Mouse (Mus musculus): ENCODE measurements around the gene Car12. TPM values are rescaled to one million over a fixed set of nuclear protein-coding genes. Genes with fewer than 3 reads are reported as not detected.

Car12 gene
- total RNA-seq, 4 experiments from 2014 or later: not detected

DNA sequence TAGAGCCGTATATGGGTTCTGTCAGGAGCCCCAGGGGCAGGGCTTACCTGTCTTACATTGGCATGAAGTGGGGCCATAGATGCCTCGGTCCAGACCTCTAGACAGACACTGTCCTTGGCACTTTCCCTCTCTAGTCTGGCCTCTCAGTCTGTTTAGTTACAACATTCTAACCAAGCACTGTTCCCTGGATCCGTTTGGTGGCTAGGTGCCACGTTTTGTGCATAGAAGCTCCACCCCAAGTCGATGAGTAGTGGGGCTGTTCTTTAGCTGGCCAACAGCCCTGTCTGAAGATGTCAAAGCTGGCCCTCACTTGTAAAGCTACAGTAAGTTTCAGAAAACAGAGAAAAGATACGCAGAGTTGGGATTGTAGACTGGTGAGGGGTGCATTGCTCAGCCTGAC, 2.9 kb upstream of the Car12 start:
- DNase-seq (ENCODE audit: low spot score): no peak

GRCm38 (mm10) chr9:66714022-66714515, 583 bp downstream of the Car12 start:
- DNase-seq (ENCODE audit: low spot score): no peak

- no peak for DNase-seq (ENCODE audit: low spot score)
These were observed 1.9 kb downstream of the Car12 start for GRCm38 (mm10) chr9:66715361-66715760.

- DNase-seq (ENCODE audit: low spot score): no peak
These were observed 3.0 kb downstream of the Car12 start for GRCm38 (mm10) chr9:66716533-66716932.

DNA sequence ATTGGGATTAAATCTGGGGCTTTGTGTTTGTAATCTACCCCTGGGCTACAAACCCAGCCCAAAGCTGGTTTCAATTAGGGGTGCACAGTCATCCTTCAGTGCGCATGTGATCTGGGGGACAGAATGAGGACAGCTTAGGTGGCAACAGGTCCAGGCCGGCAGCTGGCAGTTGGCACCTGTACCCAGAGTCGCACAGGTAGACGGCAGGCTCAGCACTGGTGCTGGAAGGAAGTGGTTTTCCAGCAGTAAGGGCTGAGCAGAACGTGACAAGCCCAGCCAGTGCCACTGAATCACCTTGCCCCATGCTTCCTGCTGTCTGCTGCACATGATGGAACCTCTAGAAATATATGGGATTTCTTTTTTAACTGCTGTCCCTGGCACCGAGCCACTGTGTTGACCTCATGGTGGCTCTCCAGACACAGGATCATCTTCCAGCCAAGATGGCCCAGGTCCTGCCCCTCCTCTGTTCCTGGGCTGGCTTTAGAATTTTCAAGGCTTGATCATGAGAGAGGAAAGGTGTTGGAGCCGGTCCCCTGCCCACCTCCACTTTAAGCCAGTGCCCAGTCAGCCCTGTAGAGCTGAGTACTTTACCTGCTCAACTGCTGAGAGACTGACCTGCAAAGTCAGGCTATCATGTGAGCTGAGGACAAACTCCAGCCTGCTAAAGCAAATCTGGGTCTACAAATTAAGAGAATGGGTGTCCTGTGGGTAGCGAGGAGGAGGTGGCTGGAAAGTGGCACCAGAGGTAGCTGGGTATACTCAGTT, 7.4 kb downstream of the Car12 start:
- DNase-seq (ENCODE audit: low spot score): no peak

DNA sequence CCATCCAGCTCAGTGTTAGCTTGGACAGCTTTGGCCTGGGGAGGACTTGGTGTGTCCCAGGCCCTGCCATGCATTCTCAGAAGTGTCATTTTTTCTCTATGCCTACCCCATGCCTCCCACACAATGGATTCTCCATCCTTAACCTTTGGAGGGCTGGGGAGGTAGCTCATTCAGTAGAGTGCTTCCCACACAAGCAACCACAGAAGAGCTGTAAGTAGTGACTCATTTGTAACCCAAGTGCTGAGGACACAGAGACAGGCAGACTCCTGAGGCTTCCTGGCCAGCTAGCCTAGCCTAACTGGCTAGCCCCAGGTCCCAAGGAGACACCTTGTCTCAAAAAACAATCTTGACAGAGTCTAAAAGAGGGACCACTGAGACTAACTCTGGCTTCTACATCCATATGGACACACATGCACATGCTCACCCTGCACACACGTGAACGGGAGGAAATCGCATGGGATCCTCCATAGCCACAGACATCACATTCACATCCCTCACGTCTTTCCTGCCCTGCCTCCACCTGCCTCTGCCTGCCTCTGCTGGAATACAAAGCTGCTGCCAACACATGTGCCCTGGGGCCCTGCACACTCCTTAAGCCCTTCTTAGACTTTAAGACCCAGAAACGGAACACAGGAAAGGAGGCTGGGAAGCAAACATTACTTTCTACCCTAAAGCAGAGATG, 8.8 kb downstream of the Car12 start:
- DNase-seq (ENCODE audit: low spot score): no peak

- no peak for DNase-seq (ENCODE audit: low spot score)
These were observed 9.4 kb downstream of the Car12 start for GRCm38 (mm10) chr9:66722869-66723272.

GRCm38 (mm10) chr9:66725591-66725990, 12.1 kb downstream of the Car12 start:
- no peak for DNase-seq (ENCODE audit: low spot score)

- DNase-seq (ENCODE audit: low spot score): no peak
These were observed 13.8 kb downstream of the Car12 start for GRCm38 (mm10) chr9:66727333-66727732.

GRCm38 (mm10) chr9:66730556-66730955, 17.1 kb downstream of the Car12 start:
- no peak for DNase-seq (ENCODE audit: low spot score)

DNA sequence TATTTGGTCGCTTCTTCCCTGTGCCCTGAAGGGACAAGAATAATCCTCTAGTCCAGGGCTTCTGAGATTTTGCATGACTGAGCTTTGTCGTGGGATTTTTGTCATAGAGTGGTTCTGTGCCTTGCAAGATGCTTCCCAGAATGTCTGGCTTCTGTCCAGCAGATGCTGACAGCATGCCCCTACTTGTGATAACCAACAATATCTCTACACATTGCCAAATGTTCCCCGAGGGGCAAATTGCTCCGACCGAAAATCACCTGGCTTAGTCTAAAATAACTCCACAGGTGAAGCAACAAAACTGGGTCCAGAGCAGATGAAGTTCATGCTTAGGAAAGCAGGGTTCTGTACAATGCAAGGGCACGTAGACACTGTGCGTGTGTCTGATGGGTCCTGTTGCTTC, 17.8 kb downstream of the Car12 start:
- DNase-seq (ENCODE audit: low spot score): no peak

GRCm38 (mm10) chr9:66732791-66733691, 19.6 kb downstream of the Car12 start:
- DNase-seq (ENCODE audit: low spot score): no peak

DNA sequence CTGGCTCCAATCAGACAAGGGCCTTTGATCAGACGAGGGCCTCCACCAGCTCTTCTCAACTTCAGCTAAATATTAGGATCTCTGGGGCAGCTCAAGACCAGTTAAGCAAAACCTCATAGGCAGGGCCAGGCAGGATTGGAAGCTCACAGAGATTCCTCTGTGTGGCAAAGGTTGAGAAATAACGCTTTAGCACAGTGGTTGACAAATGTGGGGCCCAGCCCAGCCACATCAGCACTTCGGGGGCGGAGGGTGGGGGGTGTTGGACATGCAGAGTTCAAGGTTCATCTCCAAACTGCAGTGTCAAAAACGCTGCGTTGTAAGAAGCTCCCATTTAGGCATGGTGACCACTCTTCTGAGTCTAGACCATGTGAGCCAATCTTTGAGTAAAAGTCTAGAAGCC, 21.1 kb downstream of the Car12 start:
- no peak for DNase-seq (ENCODE audit: low spot score)

- DNase-seq (ENCODE audit: low spot score): no peak
These were observed 21.6 kb downstream of the Car12 start for GRCm38 (mm10) chr9:66735122-66735521.

DNA sequence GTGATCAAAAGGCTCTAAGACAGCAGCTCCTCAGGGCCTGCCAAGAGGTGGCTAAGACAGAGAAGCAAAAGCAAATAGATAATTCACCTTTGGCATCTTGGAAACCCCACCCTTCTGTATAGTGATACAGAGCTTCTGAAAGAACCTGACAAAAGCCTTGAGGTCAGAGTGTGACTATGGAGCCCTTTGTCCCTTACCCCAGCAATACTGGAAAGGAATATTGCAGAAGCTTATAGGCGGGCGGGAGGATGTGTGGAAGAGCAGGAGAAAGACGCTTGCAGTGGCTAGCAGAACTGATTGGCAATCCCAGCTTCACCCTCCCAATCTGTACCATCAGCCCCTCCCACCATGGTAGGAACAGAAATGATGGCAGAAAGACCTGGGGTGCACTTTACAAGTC, 22.5 kb downstream of the Car12 start:
- DNase-seq (ENCODE audit: low spot score): no peak

DNA sequence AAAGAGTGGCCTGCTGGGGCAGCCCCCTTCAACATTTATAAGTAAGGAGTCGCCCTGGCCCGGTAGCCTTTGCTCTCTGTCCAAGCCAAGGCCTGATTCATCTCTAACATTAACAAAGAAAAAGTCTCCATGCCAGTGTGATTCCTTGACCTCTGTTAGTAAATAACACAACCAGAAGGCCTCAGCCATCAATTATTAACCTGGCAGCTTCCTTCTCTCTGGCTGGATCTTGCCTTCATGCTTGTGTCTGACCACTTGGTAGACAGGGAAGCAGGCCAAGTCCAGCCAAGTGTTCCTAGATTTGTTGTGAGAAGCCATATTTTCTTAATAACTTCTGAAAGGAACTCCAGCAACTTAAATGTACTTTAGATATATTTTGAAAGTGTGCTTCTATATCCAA, 23.1 kb downstream of the Car12 start:
- no peak for DNase-seq (ENCODE audit: low spot score)

DNA sequence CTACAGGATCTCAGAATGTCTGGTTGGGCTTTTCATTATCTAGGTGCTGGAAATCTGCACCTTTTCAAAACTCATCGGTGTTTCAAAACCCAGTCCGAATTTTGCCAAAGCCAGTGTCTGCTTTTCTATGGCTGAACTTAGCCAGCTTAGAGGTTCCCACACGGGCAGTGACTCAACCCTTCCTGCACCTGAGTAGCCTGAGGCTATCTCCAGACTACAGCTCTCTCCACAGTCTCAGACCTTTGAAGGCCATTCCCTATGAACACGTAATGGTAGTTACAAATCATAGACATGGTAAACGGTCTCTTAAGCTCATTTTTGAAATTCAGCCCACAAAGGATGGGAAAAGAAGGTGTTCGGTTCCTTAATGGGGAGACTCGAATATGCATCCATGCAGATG, 26.0 kb downstream of the Car12 start:
- no peak for DNase-seq (ENCODE audit: low spot score)

DNA sequence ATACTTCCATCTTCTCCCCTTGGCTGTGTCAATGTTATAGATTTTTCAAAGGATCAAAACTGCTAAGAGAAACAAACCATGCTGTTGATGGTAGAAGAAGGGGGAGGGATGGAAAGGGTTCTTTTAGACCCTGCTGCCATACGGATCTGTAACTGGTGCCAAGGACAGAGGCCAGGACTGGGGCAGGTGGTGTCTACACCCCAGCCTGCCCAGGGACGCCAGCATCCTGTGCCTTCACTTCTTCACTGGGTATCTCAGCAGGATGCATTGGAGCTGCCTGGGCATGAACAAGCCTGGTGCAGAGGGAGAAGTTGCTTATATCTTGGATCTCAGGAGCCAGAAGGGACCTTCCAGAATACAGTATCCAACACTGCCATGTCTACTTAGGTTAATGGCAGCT, 31.0 kb downstream of the Car12 start:
- DNase-seq (ENCODE audit: low spot score): no peak

DNA sequence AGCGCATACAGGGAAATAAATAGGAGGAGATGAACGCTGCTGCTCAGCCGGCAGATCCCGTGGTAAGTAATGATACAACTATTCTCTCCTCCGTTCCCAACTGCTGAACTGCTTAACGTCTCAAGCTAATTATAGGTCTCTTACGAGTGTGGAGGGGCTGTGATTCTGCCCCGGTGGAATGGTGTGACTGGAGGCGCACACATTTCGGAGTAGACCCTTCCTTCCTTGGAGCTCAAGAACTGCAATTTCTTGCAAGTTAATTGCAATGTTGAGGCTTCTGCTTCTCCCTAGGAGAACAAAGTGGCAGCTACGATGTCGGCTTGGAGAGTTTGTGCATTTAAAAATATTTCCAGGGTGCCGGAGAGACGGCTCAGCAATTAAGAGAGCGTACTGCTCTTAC, 34.9 kb downstream of the Car12 start:
- DNase-seq (ENCODE audit: low spot score): no peak

GRCm38 (mm10) chr9:66752849-66753248, 39.4 kb downstream of the Car12 start:
- no peak for DNase-seq (ENCODE audit: low spot score)

GRCm38 (mm10) chr9:66760991-66761390, 47.5 kb downstream of the Car12 start:
- DNase-seq (ENCODE audit: low spot score): no peak

DNA sequence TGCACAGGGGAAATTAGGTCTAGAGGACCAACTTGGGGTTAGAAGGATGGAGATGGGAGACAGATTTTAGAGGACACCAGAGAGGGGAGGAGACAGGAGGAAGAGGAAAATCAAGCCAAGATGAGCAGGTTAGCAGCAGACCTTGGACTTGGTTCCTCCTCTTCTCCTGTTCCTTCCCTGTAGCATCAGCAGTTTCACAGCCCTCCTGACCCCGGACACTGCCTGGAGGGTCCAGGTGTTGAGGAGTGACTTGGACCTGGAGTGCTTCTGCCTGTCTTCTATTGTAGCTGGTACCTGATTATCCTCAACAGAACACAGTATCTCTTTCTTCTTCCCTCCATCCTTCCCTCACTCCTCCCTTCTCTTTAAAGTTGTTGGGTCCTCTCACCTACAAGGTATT, 55.2 kb downstream of the Car12 start:
- DNase-seq (ENCODE audit: low spot score): no peak

Data from heart, adult 8-10 months (tissue).